Comparison of ENCODE assay signal across 27 mouse cellular contexts in genomic region chr17:56191266-56191665, GRCm38 (mm10).
"Had no signal": no experiment of that assay in that cellular context is flagged by ENCODE, and none has a peak within 500 bp of the region (broad histone marks: within the 10 kb centered on the region; RNA-seq: fewer than 3 reads in every experiment).

No protein-coding gene starts in this region.

- H3K27ac ChIP-seq: heart, embryonic 10.5 days; hindbrain, embryonic 10.5 days; hindbrain, embryonic 12.5 days; hindbrain, embryonic 14.5 days; intestine, embryonic 15.5 days; layer of hippocampus, adult 2 months; left cerebral cortex, adult 2 months; limb, embryonic 10.5 days; limb, embryonic 12.5 days; liver, embryonic 13.5 days; liver, embryonic 15.5 days had no signal

- H3K4me3 ChIP-seq: heart, embryonic 10.5 days; heart, embryonic 12.5 days; hindbrain, embryonic 10.5 days; hindbrain, embryonic 12.5 days; intestine, embryonic 15.5 days; layer of hippocampus, adult 2 months; left cerebral cortex, adult 2 months; limb, embryonic 10.5 days; limb, embryonic 12.5 days; liver, embryonic 13.5 days; liver, embryonic 15.5 days had no signal

- H3K4me2 ChIP-seq: heart, embryonic 12.5 days; hindbrain, embryonic 12.5 days; hindbrain, embryonic 14.5 days; intestine, embryonic 15.5 days; limb, embryonic 12.5 days; liver, embryonic 11.5 days; liver, embryonic 13.5 days; liver, embryonic 15.5 days had no signal

- H3K9me3 ChIP-seq: heart, embryonic 10.5 days; heart, embryonic 12.5 days; hindbrain, embryonic 10.5 days; hindbrain, embryonic 12.5 days; intestine, embryonic 15.5 days; limb, embryonic 10.5 days; limb, embryonic 12.5 days; liver, embryonic 13.5 days; liver, embryonic 15.5 days had no signal

- DNase-seq: heart, adult 18-20 months; heart, postnatal 10 days; heart, postnatal 4 days; kidney, adult 18-20 months; kidney, adult 8-10 months; kidney, postnatal 10 days; kidney, postnatal 25 days; kidney, postnatal 4 days; liver; liver, embryonic 13.5 days; liver, postnatal 0 days; lung, adult 2 months had no signal

- H3K27me3 ChIP-seq: heart, embryonic 12.5 days; hindbrain, embryonic 12.5 days; intestine, embryonic 15.5 days; limb, embryonic 12.5 days; liver, embryonic 13.5 days; liver, embryonic 15.5 days had no signal

- H3K9ac ChIP-seq: heart, embryonic 12.5 days; hindbrain, embryonic 12.5 days; hindbrain, embryonic 14.5 days; intestine, embryonic 15.5 days; limb, embryonic 12.5 days; liver, embryonic 13.5 days; liver, embryonic 15.5 days; liver, postnatal 0 days had no signal

- ATAC-seq: hindbrain, embryonic 16.5 days; inflammation-experienced regulatory T-cells, adult 6 months; intestine, embryonic 15.5 days; intestine, postnatal 0 days; liver, postnatal 0 days had no signal

- H3K4me1 ChIP-seq: heart, embryonic 10.5 days; heart, embryonic 12.5 days; hindbrain, embryonic 12.5 days; limb, embryonic 10.5 days; limb, embryonic 12.5 days; liver, embryonic 13.5 days; liver, embryonic 15.5 days had no signal
